Mouse (Mus musculus) gastrocnemius, postnatal 4 days (tissue): Measurements from ENCODE around the gene Gfra1. TPM values are rescaled to one million over a fixed set of nuclear protein-coding genes. Genes with fewer than 3 reads are reported as not detected.

ENCODE experiments used
- DNase-seq, 2 experiments: peaks; one replicate each; pipeline ENCODE4 v3.0.0; 2021 to 2022; ENCODE audit warnings: low spot score in 2 of 2, mixed read lengths in 2 of 2
- total RNA-seq, 2 experiments: library from RNA; stranded (reverse); gene quantifications; 2 replicates each; pipeline ENCODE4 v1.2.3; 2021

Gene Gfra1
- total RNA-seq, 2 experiments from 2014 or later, result 12.5 to 13.9 TPM

GRCm38 (mm10) chr19:58396604-58396984 lies 59.1 kb downstream of the Gfra1 start:
- no peak for DNase-seq

GRCm38 (mm10) chr19:58395785-58396603 lies 59.7 kb downstream of the Gfra1 start:
- no peak for DNase-seq

- no peak for DNase-seq
Measured at GRCm38 (mm10) chr19:58393121-58393520, 62.6 kb downstream of the Gfra1 start.

GRCm38 (mm10) chr19:58391796-58392195 lies 63.9 kb downstream of the Gfra1 start:
- DNase-seq, result no peak

- DNase-seq, result no peak
Measured at GRCm38 (mm10) chr19:58389466-58389865, 66.2 kb downstream of the Gfra1 start.

GRCm38 (mm10) chr19:58388851-58389447 lies 66.8 kb downstream of the Gfra1 start:
- DNase-seq, result no peak

GRCm38 (mm10) chr19:58383273-58383672 lies 72.4 kb downstream of the Gfra1 start:
- DNase-seq, result no peak

- no peak for DNase-seq
Measured at GRCm38 (mm10) chr19:58382535-58382934, 73.2 kb downstream of the Gfra1 start.

- no peak for DNase-seq
Measured at GRCm38 (mm10) chr19:58377969-58378368, 77.7 kb downstream of the Gfra1 start.

GRCm38 (mm10) chr19:58376675-58377102 lies 79.0 kb downstream of the Gfra1 start:
- no peak for DNase-seq

GRCm38 (mm10) chr19:58374648-58375047 lies 81.1 kb downstream of the Gfra1 start:
- no peak for DNase-seq

GRCm38 (mm10) chr19:58374155-58374554 lies 81.6 kb downstream of the Gfra1 start:
- DNase-seq, result no peak

- DNase-seq, result no peak
Measured at GRCm38 (mm10) chr19:58368513-58368912, 87.2 kb downstream of the Gfra1 start.

GRCm38 (mm10) chr19:58364688-58365087 lies 91.0 kb downstream of the Gfra1 start:
- DNase-seq, result no peak

- no peak for DNase-seq
Measured at GRCm38 (mm10) chr19:58360982-58361381, 94.7 kb downstream of the Gfra1 start.

- DNase-seq, result no peak
Measured at GRCm38 (mm10) chr19:58358063-58358462, 97.6 kb downstream of the Gfra1 start.

GRCm38 (mm10) chr19:58353953-58354352 lies 101.8 kb downstream of the Gfra1 start:
- DNase-seq, result no peak

GRCm38 (mm10) chr19:58353260-58353870 lies 102.3 kb downstream of the Gfra1 start:
- DNase-seq, result no peak

- no peak for DNase-seq
Measured at GRCm38 (mm10) chr19:58349890-58350408, 105.8 kb downstream of the Gfra1 start.

- no peak for DNase-seq
Measured at GRCm38 (mm10) chr19:58345137-58345536, 110.6 kb downstream of the Gfra1 start.

- no peak for DNase-seq
Measured at GRCm38 (mm10) chr19:58341351-58341750, 114.4 kb downstream of the Gfra1 start.

GRCm38 (mm10) chr19:58340221-58340620 lies 115.5 kb downstream of the Gfra1 start:
- DNase-seq, result no peak
